Comparison of ENCODE assay signal across 10 mouse cellular contexts in the genomic region with DNA sequence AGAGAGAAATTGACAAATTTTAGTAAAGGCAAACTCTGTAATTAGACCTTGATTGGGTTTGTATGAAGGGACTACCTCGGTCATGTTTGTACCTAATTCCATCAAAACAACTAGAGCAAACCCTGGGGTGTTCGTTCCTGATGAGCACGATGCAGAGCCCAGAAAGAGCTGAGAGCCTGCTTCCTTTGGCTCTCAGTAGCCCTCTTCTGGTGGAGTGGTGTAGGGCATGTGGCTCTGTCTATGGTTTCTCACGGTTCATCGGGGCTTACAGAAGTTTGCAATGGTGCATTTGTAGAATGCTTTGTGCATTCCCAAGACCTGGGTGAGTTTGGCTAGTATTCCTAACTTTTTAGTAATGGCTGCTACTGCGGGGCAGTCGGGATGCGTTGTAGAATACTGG. TPM values are rescaled to one million over a fixed set of nuclear protein-coding genes. Genes with fewer than 3 reads are reported as not detected.
DNase-seq lines count a peak whose midpoint lies in the region; ATAC-seq and TF ChIP-seq lines count a peak whose summit lies in the region.
"Had no signal": no experiment of that assay in that cellular context is flagged by ENCODE, and none has a peak within 500 bp of the region (broad histone marks: within the 10 kb centered on the region; RNA-seq: fewer than 3 reads in every experiment).

No protein-coding gene starts in this region.

- WGBS in forebrain, embryonic 14.5 days, result 74% methylated on average over 8 of the region's 8 CpGs
- WGBS in forebrain, embryonic 10.5 days, result 82% methylated on average over 8 of the region's 8 CpGs
- WGBS in liver, embryonic 14.5 days (ENCODE audit: insufficient replicate concordance), result 67% methylated on average over 8 of the region's 8 CpGs
- WGBS in liver, embryonic 12.5 days (ENCODE audit: insufficient replicate concordance), result 75% methylated on average over 8 of the region's 8 CpGs
- 74% methylated on average over 8 of the region's 8 CpGs for WGBS in neural tube, embryonic 15.5 days

- H3K4me1 ChIP-seq in forebrain, embryonic 14.5 days (ENCODE audit: control insufficient read depth, insufficient read depth, low read length), result no peaks in the 10 kb centered on the region
- H3K4me1 ChIP-seq in forebrain, embryonic 10.5 days, result 0 out of 2 replicates have a peak, but pooled peaks cover 6% of the 10 kb centered on the region
- peaks cover 0 to 2% of the 10 kb centered on the region in 2 experiments; a peak in 1 of 4 replicates for H3K4me1 ChIP-seq in liver, embryonic 14.5 days (replicated peaks; ENCODE audit: control insufficient read depth in 2 of 2, insufficient read depth in 2 of 2, low read length in 1 of 2)
- H3K4me1 ChIP-seq in liver, embryonic 12.5 days, result peaks cover 7% of the 10 kb centered on the region; the same call in 1 of the 2 replicates
- no peaks in the 10 kb centered on the region for H3K4me1 ChIP-seq in neural tube, embryonic 15.5 days

- DNase-seq in forebrain, embryonic 14.5 days (ENCODE audit: low spot score), result peak; percentile 29
- no peak for DNase-seq in forebrain, embryonic 10.5 days (ENCODE audit: extremely low spot score, low spot score)
- no peak for DNase-seq in liver, embryonic 14.5 days (ENCODE audit: low read depth in 3 of 3, low spot score in 3 of 3)
- no peak for DNase-seq in Patski (ENCODE audit: low read depth, low spot score)

- H3K36me3 ChIP-seq in forebrain, embryonic 14.5 days (ENCODE audit: control insufficient read depth, insufficient read depth, low read length), result peaks cover 84% of the 10 kb centered on the region
- peaks cover 95% of the 10 kb centered on the region for H3K36me3 ChIP-seq in forebrain, embryonic 10.5 days (replicated peaks)
- H3K36me3 ChIP-seq in liver, embryonic 14.5 days (replicated peaks; ENCODE audit: control insufficient read depth, insufficient read depth, low read depth), result peaks cover 39% of the 10 kb centered on the region
- H3K36me3 ChIP-seq in liver, embryonic 12.5 days, result peaks cover 91% of the 10 kb centered on the region
- peaks cover 75% of the 10 kb centered on the region for H3K36me3 ChIP-seq in neural tube, embryonic 15.5 days

- no peaks in the 10 kb centered on the region for H3K27me3 ChIP-seq in forebrain, embryonic 14.5 days (replicated peaks; ENCODE audit: control insufficient read depth, insufficient read depth, low read length)
- no peaks in the 10 kb centered on the region for H3K27me3 ChIP-seq in forebrain, embryonic 10.5 days (ENCODE audit: poor library complexity, severe bottlenecking)
- no peaks in the 10 kb centered on the region for H3K27me3 ChIP-seq in liver, embryonic 14.5 days (ENCODE audit: control insufficient read depth, insufficient read depth, low read length)
- no peaks in the 10 kb centered on the region for H3K27me3 ChIP-seq in liver, embryonic 12.5 days (replicated peaks)
- H3K27me3 ChIP-seq in Patski, result no peaks in the 10 kb centered on the region
- H3K27me3 ChIP-seq in neural tube, embryonic 15.5 days (replicated peaks), result no peaks in the 10 kb centered on the region
- H3K27me3 ChIP-seq: liver, embryonic 15.5 days had no signal

- no peaks in the 10 kb centered on the region for H3K9me3 ChIP-seq in forebrain, embryonic 14.5 days (replicated peaks; ENCODE audit: control insufficient read depth, low read length)
- H3K9me3 ChIP-seq in forebrain, embryonic 10.5 days, result no peaks in the 10 kb centered on the region
- H3K9me3 ChIP-seq in liver, embryonic 14.5 days (ENCODE audit: control insufficient read depth, low read length), result no peaks in the 10 kb centered on the region
- H3K9me3 ChIP-seq in liver, embryonic 12.5 days (replicated peaks), result no peaks in the 10 kb centered on the region
- no peaks in the 10 kb centered on the region for H3K9me3 ChIP-seq in neural tube, embryonic 15.5 days (replicated peaks)
- H3K9me3 ChIP-seq: liver, embryonic 15.5 days had no signal

- no peak overlapping the region for H3K4me2 ChIP-seq in forebrain, embryonic 14.5 days (ENCODE audit: low read length)
- H3K4me2 ChIP-seq in liver, embryonic 14.5 days (ENCODE audit: low read depth), result no peak overlapping the region
- no peak overlapping the region for H3K4me2 ChIP-seq in liver, embryonic 12.5 days
- H3K4me2 ChIP-seq in neural tube, embryonic 15.5 days, result no peak overlapping the region
- H3K4me2 ChIP-seq: liver, embryonic 15.5 days had no signal

- ATAC-seq in forebrain, embryonic 14.5 days, result 0 out of 2 replicates have a peak, but pooled peaks have one; percentile 40
- no peak for ATAC-seq in liver, embryonic 14.5 days (ENCODE audit: insufficient read depth)
- no peak for ATAC-seq in liver, embryonic 12.5 days
- ATAC-seq in Patski, result no peak
- peak; percentile 88 for ATAC-seq in megakaryocyte-erythroid progenitor cell, adult 5-6 weeks (replicated peaks; ENCODE audit: low FRiP score, low TSS enrichment, poor library complexity, severe bottlenecking)
- no peak for ATAC-seq in erythroblast, adult 5-6 weeks (replicated peaks; ENCODE audit: low FRiP score, poor library complexity, severe bottlenecking)
- no peak for ATAC-seq in neural tube, embryonic 15.5 days (ENCODE audit: low FRiP score)

- no peak overlapping the region for H3K9ac ChIP-seq in forebrain, embryonic 14.5 days (ENCODE audit: low read length)
- H3K9ac ChIP-seq in liver, embryonic 14.5 days (replicated peaks), result no peak overlapping the region
- no peak overlapping the region for H3K9ac ChIP-seq in liver, embryonic 12.5 days
- H3K9ac ChIP-seq in neural tube, embryonic 15.5 days (replicated peaks), result no peak overlapping the region
- H3K9ac ChIP-seq: liver, embryonic 15.5 days had no signal

- in situ Hi-C loops in Patski (cut with MboI; ENCODE audit: low pct_unique_long_range_greater_than_20kb), result no loop called here

- POLR2A ChIA-PET in Patski (lab: Charles Lee), result no interaction called here

- no peak overlapping the region for H3K4me3 ChIP-seq in forebrain, embryonic 14.5 days (ENCODE audit: low read depth, low read length)
- H3K4me3 ChIP-seq in forebrain, embryonic 10.5 days, result no peak overlapping the region
- no peak overlapping the region for H3K4me3 ChIP-seq in liver, embryonic 14.5 days (ENCODE audit: insufficient read depth in 1 of 2, low read depth in 2 of 2, low read length in 2 of 2)
- no peak overlapping the region for H3K4me3 ChIP-seq in liver, embryonic 12.5 days
- no peak overlapping the region for H3K4me3 ChIP-seq in neural tube, embryonic 15.5 days (replicated peaks)
- H3K4me3 ChIP-seq: liver, embryonic 15.5 days had no signal

- TF ChIP-seq CTCF in liver, embryonic 14.5 days (IDR thresholded peaks at IDR 0.05; ENCODE audit: low read depth), result peak; percentile 58
- peak; percentile 48 for TF ChIP-seq CTCF in Patski (IDR thresholded peaks at IDR 0.05)

- no peak overlapping the region for H3K27ac ChIP-seq in forebrain, embryonic 14.5 days (ENCODE audit: low read depth, low read length)
- H3K27ac ChIP-seq in forebrain, embryonic 10.5 days, result no peak overlapping the region
- H3K27ac ChIP-seq in liver, embryonic 14.5 days, result no peak overlapping the region
- H3K27ac ChIP-seq in liver, embryonic 12.5 days, result no peak overlapping the region
- no peak overlapping the region for H3K27ac ChIP-seq in neural tube, embryonic 15.5 days (replicated peaks)
- H3K27ac ChIP-seq: liver, embryonic 15.5 days had no signal

- CTCF ChIA-PET in Patski (lab: Charles Lee), result no interaction called here

- no peak for TF ChIP-seq EP300 in liver, embryonic 14.5 days (IDR thresholded peaks at IDR 0.05; ENCODE audit: low read depth)

RNA-seq across cellular contexts. Expression of gene Rsl24d1, which starts 8.5 kb away (rescaled TPM):
- 135 and 138 TPM in 2 replicates for polyA plus RNA-seq in forebrain, embryonic 14.5 days (2014; fragmentation: Nextera tagmentation; extraction: Ambion mirVana)
- polyA plus RNA-seq in forebrain, embryonic 10.5 days (2016; fragmentation: Nextera tagmentation; extraction: Ambion mirVana), result 157 and 160 TPM in 2 replicates
- 22.3 and 29.7 TPM in 2 replicates for polyA plus RNA-seq in liver, embryonic 14.5 days (2012; rRNA removed)
- polyA plus RNA-seq in liver, embryonic 14.5 days (2014; fragmentation: Nextera tagmentation; extraction: Ambion mirVana), result 49.5 and 54.9 TPM in 2 replicates
- polyA plus RNA-seq in liver, embryonic 12.5 days (2016; fragmentation: Nextera tagmentation; extraction: Ambion mirVana), result 92.7 and 93.7 TPM in 2 replicates
- 52.1 TPM for polyA plus RNA-seq in Patski (2021)
- 103 and 110 TPM in 2 replicates for total RNA-seq in megakaryocyte-erythroid progenitor cell, adult 5-6 weeks (2014; fragmentation: Nextera tagmentation)
- total RNA-seq in megakaryocyte-erythroid progenitor cell, adult 5-6 weeks (2017), result 193 and 210 TPM in 2 replicates
- 18.3 and 26.1 TPM in 2 replicates for total RNA-seq in erythroblast, adult 5-6 weeks (2015; ENCODE audit: low replicate concordance)
- total RNA-seq in erythroblast, adult 5-6 weeks (2017; ENCODE audit: low replicate concordance), result 13.4 and 34.7 TPM in 2 replicates
- 92.6 and 101 TPM in 2 replicates for polyA plus RNA-seq in neural tube, embryonic 15.5 days (2015; fragmentation: Nextera tagmentation; extraction: Ambion mirVana)

RNA-seq across cellular contexts. Expression of gene Gm20509, which starts 19.5 kb away (rescaled TPM):
- polyA plus RNA-seq in forebrain, embryonic 14.5 days (2014; fragmentation: Nextera tagmentation; extraction: Ambion mirVana), result not detected in 2 replicates
- not detected in 2 replicates for polyA plus RNA-seq in forebrain, embryonic 10.5 days (2016; fragmentation: Nextera tagmentation; extraction: Ambion mirVana)
- polyA plus RNA-seq in liver, embryonic 14.5 days (2012; rRNA removed), result not detected in 2 replicates
- polyA plus RNA-seq in liver, embryonic 14.5 days (2014; fragmentation: Nextera tagmentation; extraction: Ambion mirVana), result not detected in 2 replicates
- polyA plus RNA-seq in liver, embryonic 12.5 days (2016; fragmentation: Nextera tagmentation; extraction: Ambion mirVana), result not detected in 2 replicates
- not detected for polyA plus RNA-seq in Patski (2021)
- not detected in 2 replicates for total RNA-seq in megakaryocyte-erythroid progenitor cell, adult 5-6 weeks (2014; fragmentation: Nextera tagmentation)
- total RNA-seq in megakaryocyte-erythroid progenitor cell, adult 5-6 weeks (2017), result not detected in 2 replicates
- total RNA-seq in erythroblast, adult 5-6 weeks (2015; ENCODE audit: low replicate concordance), result not detected in 2 replicates
- not detected in 2 replicates for total RNA-seq in erythroblast, adult 5-6 weeks (2017; ENCODE audit: low replicate concordance)
- polyA plus RNA-seq in neural tube, embryonic 15.5 days (2015; fragmentation: Nextera tagmentation; extraction: Ambion mirVana), result 0.43 TPM in 1 of 2 replicates, not detected in the other
- polyA plus RNA-seq: gonadal fat pad, adult 2 months; liver, embryonic 15.5 days had no signal

RNA-seq across cellular contexts. Expression of gene Khdc3, which starts 20.1 kb away (rescaled TPM):
- polyA plus RNA-seq in forebrain, embryonic 14.5 days (2014; fragmentation: Nextera tagmentation; extraction: Ambion mirVana), result not detected in 2 replicates
- polyA plus RNA-seq in forebrain, embryonic 10.5 days (2016; fragmentation: Nextera tagmentation; extraction: Ambion mirVana), result not detected in 2 replicates
- 0.05 and 0.08 TPM in 2 replicates for polyA plus RNA-seq in liver, embryonic 14.5 days (2012; rRNA removed)
- not detected in 2 replicates for polyA plus RNA-seq in liver, embryonic 14.5 days (2014; fragmentation: Nextera tagmentation; extraction: Ambion mirVana)
- polyA plus RNA-seq in liver, embryonic 12.5 days (2016; fragmentation: Nextera tagmentation; extraction: Ambion mirVana), result not detected in 2 replicates
- not detected for polyA plus RNA-seq in Patski (2021)
- not detected in 2 replicates for total RNA-seq in megakaryocyte-erythroid progenitor cell, adult 5-6 weeks (2014; fragmentation: Nextera tagmentation)
- not detected in 2 replicates for total RNA-seq in megakaryocyte-erythroid progenitor cell, adult 5-6 weeks (2017)
- total RNA-seq in erythroblast, adult 5-6 weeks (2015; ENCODE audit: low replicate concordance), result not detected in 2 replicates
- not detected in 2 replicates for total RNA-seq in erythroblast, adult 5-6 weeks (2017; ENCODE audit: low replicate concordance)
- polyA plus RNA-seq in neural tube, embryonic 15.5 days (2015; fragmentation: Nextera tagmentation; extraction: Ambion mirVana), result 0.17 and 0.20 TPM in 2 replicates
- polyA plus RNA-seq: gonadal fat pad, adult 2 months had no signal

Comparison
In these comparisons a context has a peak if more than half of its experiments do, and no peak if none do; other contexts are left out.
1. ATAC-seq: peak in forebrain, embryonic 14.5 days (single experiment) and megakaryocyte-erythroid progenitor cell, adult 5-6 weeks (single experiment); none in liver, embryonic 14.5 days (single experiment), liver, embryonic 12.5 days (single experiment), Patski (single experiment), erythroblast, adult 5-6 weeks (single experiment) and neural tube, embryonic 15.5 days (single experiment).